Comparison of ENCODE assay signal across 8 mouse cellular contexts in the genomic region with DNA sequence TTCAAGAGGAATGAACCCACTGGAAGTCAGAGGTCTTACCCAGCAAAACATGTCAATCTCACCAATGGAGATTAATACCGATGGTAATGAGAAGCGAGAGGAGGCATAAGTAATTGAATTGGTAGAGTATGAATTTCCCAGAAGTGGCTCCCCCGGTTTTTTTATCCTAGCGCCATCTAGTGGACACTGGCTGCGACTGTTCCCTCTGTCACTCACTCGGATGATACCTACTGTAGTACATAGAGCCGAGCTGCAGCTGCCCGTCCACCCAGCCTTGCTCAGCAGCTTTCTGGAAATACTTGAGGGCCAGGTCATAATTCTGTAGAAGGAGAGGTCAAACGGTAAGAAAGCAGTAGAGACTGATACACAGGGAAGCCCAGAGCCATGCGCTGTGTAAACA. TPM values are rescaled to one million over a fixed set of nuclear protein-coding genes. Genes with fewer than 3 reads are reported as not detected.
DNase-seq lines count a peak whose midpoint lies in the region; ATAC-seq and TF ChIP-seq lines count a peak whose summit lies in the region.

No protein-coding gene starts in this region.

- peak; percentile 51 to 58 for DNase-seq in left cerebral cortex, adult 18-20 months (ENCODE audit: low spot score in 2 of 2)
- no peak for DNase-seq in left cerebral cortex, adult 11 months (ENCODE audit: low spot score)
- DNase-seq in cerebellum, adult 2 months, result peak; percentile 28 to 46
- DNase-seq in kidney, adult 18-20 months, result peak; percentile 55
- DNase-seq in limb, embryonic 11.5 days (ENCODE audit: low spot score), result peak; percentile 76
- DNase-seq in spleen, postnatal 10 days (ENCODE audit: low spot score in 2 of 2), result peak; percentile 22 to 60

- H3K4me2 ChIP-seq in limb, embryonic 11.5 days (ENCODE audit: low read depth, severe bottlenecking), result no peak overlapping the region
- H3K4me2 ChIP-seq in midbrain, embryonic 15.5 days, result no peak overlapping the region

- no peaks in the 10 kb centered on the region for H3K4me1 ChIP-seq in cerebellum, adult 2 months (ENCODE audit: control insufficient read depth, insufficient read depth, low read length)
- H3K4me1 ChIP-seq in limb, embryonic 11.5 days (ENCODE audit: control insufficient read depth, insufficient read depth, low read length), result no peaks in the 10 kb centered on the region
- H3K4me1 ChIP-seq in midbrain, embryonic 15.5 days, result no peaks in the 10 kb centered on the region

- no peak overlapping the region for H3K27ac ChIP-seq in cerebellum, adult 2 months (ENCODE audit: insufficient read depth, low read length)
- no peak overlapping the region for H3K27ac ChIP-seq in limb, embryonic 11.5 days (replicated peaks; ENCODE audit: low read depth, low read length)
- H3K27ac ChIP-seq in midbrain, embryonic 15.5 days, result no peak overlapping the region

- TF ChIP-seq POLR2A in cerebellum, adult 2 months (IDR thresholded peaks at IDR 0.05; ENCODE audit: borderline replicate concordance, insufficient read depth, low read length), result no peak

- H3K27me3 ChIP-seq in cerebellum, adult 2 months (ENCODE audit: control insufficient read depth, insufficient read depth, low read length), result no peaks in the 10 kb centered on the region
- no peaks in the 10 kb centered on the region for H3K27me3 ChIP-seq in limb, embryonic 11.5 days (ENCODE audit: control insufficient read depth, insufficient read depth, low read length)
- no peaks in the 10 kb centered on the region for H3K27me3 ChIP-seq in midbrain, embryonic 15.5 days (replicated peaks)

- H3K9ac ChIP-seq in limb, embryonic 11.5 days (ENCODE audit: low read length), result no peak overlapping the region
- no peak overlapping the region for H3K9ac ChIP-seq in midbrain, embryonic 15.5 days

- peak; percentile 55; the same call in 1 of the 2 replicates for TF ChIP-seq CTCF in cerebellum, adult 2 months (IDR thresholded peaks at IDR 0.05; ENCODE audit: borderline replicate concordance, insufficient read depth, low read depth, low read length)

- peak; percentile 85 for ATAC-seq in frontal cortex, adult (ENCODE audit: low TSS enrichment)
- ATAC-seq in limb, embryonic 11.5 days (ENCODE audit: insufficient number of reproducible peaks, low FRiP score, low TSS enrichment, low read depth), result peak; percentile 29; the same call in 1 of the 2 replicates
- peak; percentile 81; the same call in 1 of the 2 replicates for ATAC-seq in midbrain, embryonic 15.5 days (replicated peaks)

- WGBS in cerebellum, adult 2 months, result 20% methylated on average over 10 of the region's 10 CpGs
- 32% methylated on average over 10 of the region's 10 CpGs for WGBS in limb, embryonic 11.5 days
- 25% methylated on average over 10 of the region's 10 CpGs for WGBS in midbrain, embryonic 15.5 days

- no peak overlapping the region for H3K4me3 ChIP-seq in cerebellum, adult 2 months (replicated peaks; ENCODE audit: insufficient read depth, low read depth, low read length)
- H3K4me3 ChIP-seq in limb, embryonic 11.5 days (ENCODE audit: low read depth, low read length), result no peak overlapping the region
- H3K4me3 ChIP-seq in midbrain, embryonic 15.5 days, result no peak overlapping the region

- peaks cover 10% of the 10 kb centered on the region for H3K36me3 ChIP-seq in limb, embryonic 11.5 days (ENCODE audit: control insufficient read depth, insufficient read depth, low read length)
- peaks cover 65% of the 10 kb centered on the region for H3K36me3 ChIP-seq in midbrain, embryonic 15.5 days (replicated peaks)

- H3K9me3 ChIP-seq in limb, embryonic 11.5 days (ENCODE audit: control insufficient read depth, low read length), result no peaks in the 10 kb centered on the region
- no peaks in the 10 kb centered on the region for H3K9me3 ChIP-seq in midbrain, embryonic 15.5 days

RNA-seq across cellular contexts. Expression of gene Ston2, which starts 27.8 kb away (rescaled TPM):
- 10 to 100 TPM; 18.0 to 18.8 TPM for total RNA-seq in left cerebral cortex, adult 18-20 months (2021)
- 9.0 and 10.7 TPM in 2 replicates for polyA plus RNA-seq in cerebellum, adult 2 months (2012; rRNA removed)
- 6.3 and 6.6 TPM in 2 replicates for polyA plus RNA-seq in limb, embryonic 11.5 days (2014; fragmentation: Nextera tagmentation; extraction: Ambion mirVana)
- polyA plus RNA-seq in midbrain, embryonic 15.5 days (2015; fragmentation: Nextera tagmentation; extraction: Ambion mirVana), result 5.5 and 6.8 TPM in 2 replicates

RNA-seq across cellular contexts. Expression of gene Sel1l, which starts 33.0 kb away (rescaled TPM):
- total RNA-seq in left cerebral cortex, adult 18-20 months (2021), result 100 to 1,000 TPM; 145 to 151 TPM
- polyA plus RNA-seq in cerebellum, adult 2 months (2012; rRNA removed), result 84.1 and 87.1 TPM in 2 replicates
- polyA plus RNA-seq in limb, embryonic 11.5 days (2014; fragmentation: Nextera tagmentation; extraction: Ambion mirVana), result 64.9 and 73.2 TPM in 2 replicates
- polyA plus RNA-seq in midbrain, embryonic 15.5 days (2015; fragmentation: Nextera tagmentation; extraction: Ambion mirVana), result 106 and 111 TPM in 2 replicates

Comparison
In these comparisons a context has a peak if more than half of its experiments do, and no peak if none do; other contexts are left out.
1. ATAC-seq: peak in every context shown above with its lines; median percentile 85 in frontal cortex, adult; 81 in midbrain, embryonic 15.5 days; 29 in limb, embryonic 11.5 days.